Mouse (Mus musculus): Measurements from ENCODE around the gene Itga4. TPM values are rescaled to one million over a fixed set of nuclear protein-coding genes. Genes with fewer than 3 reads are reported as not detected.
A peak's percentile ranks its signal among the peaks of the same experiment; 100 is the strongest.

Gene Itga4
- total and polyA plus RNA-seq, 3 experiments, result 22.7 to 97.5 (median 48.9) TPM

- TF ChIP-seq TCF12 (IDR thresholded peaks at IDR 0.05; ENCODE audit: low read depth, low read length) (peak; percentile 95), NELFE (IDR thresholded peaks at IDR 0.05; ENCODE audit: low read depth, low read length) (no peak), MYB (IDR thresholded peaks at IDR 0.05; ENCODE audit: low read depth, low read length) (peak; percentile 82), CHD1 (IDR thresholded peaks at IDR 0.05; ENCODE audit: low read depth, low read length) (peak; percentile 86; the same call in 1 of the 2 replicates), MAX (IDR thresholded peaks at IDR 0.05; ENCODE audit: low read length) (0 out of 2 replicates have a peak, but pooled peaks have one; percentile 5), TAL1 (IDR thresholded peaks at IDR 0.05; ENCODE audit: low read length) (peak; percentile 95), RCOR1 (IDR thresholded peaks at IDR 0.05; ENCODE audit: low read depth, low read length) (peak; percentile 64; the same call in 1 of the 2 replicates), POLR2A (IDR thresholded peaks at IDR 0.05; ENCODE audit: control insufficient read depth in 1 of 2, insufficient read depth in 1 of 2, low read depth in 1 of 2, low read length in 2 of 2, poor library complexity in 1 of 2) (peak in 1 of 2 experiments; percentile 31; a peak in 1 of 4 replicates), ETS1 (IDR thresholded peaks at IDR 0.05; ENCODE audit: low read depth, low read length) (peak; percentile 89)
Measured at GRCm38 (mm10) chr2:79259326-79259725, 4.1 kb downstream of the Itga4 start (continued).

GRCm38 (mm10) chr2:79265665-79266064, 10.4 kb downstream of the Itga4 start:
- Histone ChIP-seq H3K36me3 (ENCODE audit: control insufficient read depth in 1 of 2, insufficient read depth in 2 of 2, low read length in 2 of 2) (peaks cover 24 to 74% of the 10 kb centered on the region in 2 experiments), H3K4me1 (ENCODE audit: control insufficient read depth in 1 of 2, insufficient read depth in 2 of 2, low read length in 2 of 2) (peaks cover 27 to 35% of the 10 kb centered on the region in 2 experiments), H3K9me3 (replicated peaks; ENCODE audit: insufficient read depth, low read length) (no peaks in the 10 kb centered on the region), H3K9ac (ENCODE audit: control insufficient read depth, low read depth, low read length, poor library complexity, severe bottlenecking) (no peak overlapping the region), H3K79me2 (ENCODE audit: control insufficient read depth, insufficient read depth, low read length, poor library complexity) (peaks cover 40% of the 10 kb centered on the region), H3K27me3 (ENCODE audit: control insufficient read depth in 1 of 2, insufficient read depth in 2 of 2, low read length in 2 of 2) (no peaks in the 10 kb centered on the region), H3K4me3 (ENCODE audit: control insufficient read depth in 1 of 2, insufficient read depth in 1 of 2, low read depth in 2 of 2, low read length in 2 of 2) (no peak overlapping the region), H3K27ac (ENCODE audit: control insufficient read depth, low read depth, low read length) (no peak overlapping the region)
- peak; percentile 84 for DNase-seq (ENCODE audit: low read depth, low spot score)
- TF ChIP-seq POLR2A (IDR thresholded peaks at IDR 0.05; ENCODE audit: control insufficient read depth in 1 of 2, insufficient read depth in 1 of 2, low read depth in 1 of 2, low read length in 2 of 2, poor library complexity in 1 of 2) (no peak), GATA1 (IDR thresholded peaks at IDR 0.05; ENCODE audit: low read depth, low read length) (no peak), USF2 (IDR thresholded peaks at IDR 0.05; ENCODE audit: borderline replicate concordance in 1 of 2, insufficient read depth in 1 of 2, low read depth in 1 of 2, low read length in 2 of 2) (no peak), RAD21 (IDR thresholded peaks at IDR 0.05; ENCODE audit: low read depth, low read length) (peak; percentile 63), ZKSCAN1 (IDR thresholded peaks at IDR 0.05; ENCODE audit: low read depth, low read length) (peak; percentile 94), MAZ (IDR thresholded peaks at IDR 0.05; ENCODE audit: low read depth, low read length) (no peak), TBP (IDR thresholded peaks at IDR 0.05; ENCODE audit: low read depth, low read length) (no peak), BHLHE40 (IDR thresholded peaks at IDR 0.05; ENCODE audit: borderline replicate concordance, low read depth, low read length) (no peak), NRF1 (IDR thresholded peaks at IDR 0.05; ENCODE audit: insufficient read depth, low read depth, low read length, poor library complexity, severe bottlenecking) (no peak), RCOR1 (IDR thresholded peaks at IDR 0.05; ENCODE audit: low read depth, low read length) (no peak), SMC3 (IDR thresholded peaks at IDR 0.05; ENCODE audit: low read depth, low read length) (peak; percentile 90), TCF12 (IDR thresholded peaks at IDR 0.05; ENCODE audit: low read depth, low read length) (no peak), HCFC1 (IDR thresholded peaks at IDR 0.05; ENCODE audit: low read depth, low read length) (peak; percentile 28; the same call in 1 of the 2 replicates), ZMIZ1 (IDR thresholded peaks at IDR 0.05; ENCODE audit: low read depth, low read length) (no peak), ZNF384 (IDR thresholded peaks at IDR 0.05; ENCODE audit: low read depth, low read length) (peak; percentile 64), POLR2AphosphoS5 (IDR thresholded peaks at IDR 0.05; ENCODE audit: borderline replicate concordance, low read depth, low read length) (no peak), EP300 (IDR thresholded peaks at IDR 0.05; ENCODE audit: low read depth in 1 of 2, low read length in 2 of 2) (peak in 1 of 2 experiments; percentile 43; a peak in 1 of 4 replicates), CTCF (IDR thresholded peaks at IDR 0.05 in 2 of 3, conservative IDR thresholded peaks at IDR 0.05 in 1 of 3; ENCODE audit: control insufficient read depth in 1 of 3, insufficient read depth in 1 of 3, low read depth in 2 of 3, low read length in 3 of 3, poor library complexity in 1 of 3, severe bottlenecking in 1 of 3) (peak; percentile 74 to 81 (median 81)), CHD1 (IDR thresholded peaks at IDR 0.05; ENCODE audit: low read depth, low read length) (no peak), TAL1 (IDR thresholded peaks at IDR 0.05; ENCODE audit: low read length) (no peak), ZC3H11A (IDR thresholded peaks at IDR 0.05; ENCODE audit: low read depth, low read length) (peak; percentile 57), CHD2 (IDR thresholded peaks at IDR 0.05; ENCODE audit: low read length) (no peak), MAX (IDR thresholded peaks at IDR 0.05; ENCODE audit: low read length) (0 out of 2 replicates have a peak, but pooled peaks have one; percentile 38), MEF2A (IDR thresholded peaks at IDR 0.05; ENCODE audit: extremely low read depth, insufficient replicate concordance, low read depth, low read length, poor library complexity, severe bottlenecking) (no peak), NELFE (IDR thresholded peaks at IDR 0.05; ENCODE audit: low read depth, low read length) (no peak), SIN3A (IDR thresholded peaks at IDR 0.05; ENCODE audit: low read length) (peak; percentile 42; the same call in 1 of the 2 replicates), MXI1 (IDR thresholded peaks at IDR 0.05; ENCODE audit: low read depth, low read length) (peak; percentile 42; the same call in 1 of the 2 replicates), MYC (IDR thresholded peaks at IDR 0.05; ENCODE audit: low read depth, low read length) (peak; percentile 79), MYB (IDR thresholded peaks at IDR 0.05; ENCODE audit: low read depth, low read length) (no peak), JUND (IDR thresholded peaks at IDR 0.05; ENCODE audit: low read depth, low read length) (no peak), GABPA (IDR thresholded peaks at IDR 0.05; ENCODE audit: low read depth, low read length) (no peak), MAFK (IDR thresholded peaks at IDR 0.05; ENCODE audit: borderline replicate concordance, low read depth, low read length) (no peak)

Measured in MEL (cell line).